Mouse (Mus musculus) kidney, postnatal 0 days (tissue): ENCODE results near the gene Adgrf3. TPM values are rescaled to one million over a fixed set of nuclear protein-coding genes. Genes with fewer than 3 reads are reported as not detected.
A peak's percentile ranks its signal among the peaks of the same experiment; 100 is the strongest.

Experiments used
- ATAC-seq: fragments of 200-750 bp; cut with Nextera tagmentation; replicated peaks from 2 replicates; pipeline ENCODE4 v1.8.0; 2017; ENCODE audit warnings: low read depth, moderate number of reproducible peaks, moderate TSS enrichment, moderate library complexity; ENCODE audit not compliant: low FRiP score
- DNase-seq: peaks from one replicate; pipeline ENCODE4 v3.0.0-alpha.2; 2016; ENCODE audit warnings: low spot score
- H3K27ac ChIP-seq: fragments of 300-500 bp; sonication (generic); 2 replicates; pipeline ENCODE4 v1.5.1; 2014; ENCODE audit warnings: mild to moderate bottlenecking
- H3K27me3 ChIP-seq: fragments of 300-500 bp; sonication (generic); 2 replicates; pipeline ENCODE4 v1.6.1; 2014; ENCODE audit warnings: low read length, mixed read lengths; ENCODE audit not compliant: insufficient read depth
- H3K36me3 ChIP-seq: fragments of 300-500 bp; sonication (generic); 2 replicates; pipeline ENCODE4 v1.6.1; 2014; ENCODE audit warnings: low read length, mixed read lengths; ENCODE audit not compliant: insufficient read depth
- H3K4me1 ChIP-seq: fragments of 300-500 bp; sonication (generic); replicated peaks from 2 replicates; pipeline ENCODE4 v1.6.1; 2014; ENCODE audit warnings: antibody characterized with exemption, low read length, mixed read lengths; ENCODE audit not compliant: insufficient read depth
- H3K4me2 ChIP-seq: fragments of 300-500 bp; sonication (generic); 2 replicates; pipeline ENCODE4 v1.6.1; 2014; ENCODE audit warnings: mild to moderate bottlenecking, low read length, moderate library complexity, mixed read lengths
- H3K4me3 ChIP-seq: fragments of 300-500 bp; sonication (generic); replicated peaks from 2 replicates; pipeline ENCODE4 v1.5.1; 2014; ENCODE audit warnings: low read depth, low read length
- H3K9ac ChIP-seq: fragments of 300-500 bp; sonication (generic); 2 replicates; pipeline ENCODE4 v1.6.1; 2014; ENCODE audit warnings: low read depth, low read length
- H3K9me3 ChIP-seq: fragments of 300-500 bp; sonication (generic); replicated peaks from 2 replicates; pipeline ENCODE4 v1.6.1; 2016; ENCODE audit warnings: low read length, inconsistent platforms, mixed read lengths
- CTCF ChIP-seq: IDR thresholded peaks from 2 replicates; pipeline ENCODE4 v1.5.1; 2016; ENCODE audit warnings: antibody characterized with exemption, low read depth, mild to moderate bottlenecking, moderate library complexity
- WGBS: fragments of 180-500 bp; shearing (Covaris S2); extraction: QIAGEN DNeasy Blood & Tissue Kit; methylation state at CpG from one replicate; pipeline ENCODE4 v1.1.7; 2014; 5-methylcytosine and 5-hydroxymethylcytosine counted together
- polyA plus RNA-seq: library from polyadenylated mRNA; unstranded; fragments of >200 nt; fragmentation: Nextera tagmentation; extraction: Ambion mirVana; gene quantifications from 2 replicates; pipeline ENCODE4 v1.2.1, GENCODE M21; 2015

The Adgrf3 gene
- polyA plus RNA-seq, 1 experiment from 2014 or later = 0.04 TPM

DNA sequence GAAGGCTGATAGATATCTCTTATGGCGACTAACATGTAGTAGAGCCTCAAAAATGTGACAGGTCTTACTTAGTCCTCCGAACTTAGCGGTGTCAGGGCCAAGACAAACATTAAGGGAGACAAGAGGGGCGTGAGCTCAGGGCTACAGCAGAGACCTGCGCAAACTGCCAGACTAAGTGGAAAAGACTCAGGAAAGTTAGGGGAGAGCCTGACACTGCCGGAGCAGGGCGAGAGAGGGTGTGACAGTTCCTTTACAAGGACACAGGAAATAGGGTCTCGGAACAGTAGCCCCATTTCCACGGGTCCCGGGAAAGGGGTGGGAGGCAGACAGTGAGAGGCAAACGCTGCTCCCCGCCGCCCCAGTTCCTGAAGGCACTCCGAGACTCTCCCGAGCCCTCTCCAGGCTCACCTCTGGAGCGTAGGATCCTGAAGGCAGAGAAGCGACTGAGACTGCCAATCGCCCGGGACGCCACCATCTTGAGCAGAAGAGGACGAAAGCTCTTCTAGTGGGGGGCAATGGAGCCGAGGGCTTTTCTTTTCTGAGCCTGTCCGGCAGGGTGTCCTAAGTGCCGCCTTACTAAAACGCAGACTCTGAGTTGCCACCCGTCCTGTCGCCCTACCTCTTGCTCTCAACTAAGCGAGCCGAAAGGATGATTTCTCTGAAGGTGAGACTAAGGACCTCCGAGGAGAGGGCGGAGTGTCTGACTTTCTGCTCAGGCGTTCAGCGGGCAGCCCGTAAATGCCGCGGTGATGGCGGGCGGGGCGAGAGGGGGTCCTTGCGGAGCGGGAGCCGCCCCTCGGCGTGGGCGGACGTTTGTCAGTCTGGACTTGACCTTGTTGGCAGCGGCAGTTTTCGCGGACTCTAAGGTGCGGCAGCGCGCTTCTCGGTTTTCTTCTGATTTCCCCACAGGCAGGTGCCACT is 50.8 kb downstream of the Adgrf3 start, which contains the start of the genes Hadha and Hadhb:
Gene Hadha, minus strand, starts transcription at position 689 of the 921 bp plus-strand sequence.
Gene Hadhb, plus strand, starts transcription at position 775 of the 921 bp plus-strand sequence.
- no peaks in the 10 kb centered on the region for H3K27me3 ChIP-seq
- peak within 1 kb of the TSS; percentile 81 for H3K4me2 ChIP-seq
- H3K9ac ChIP-seq = peak within 1 kb of the TSS; percentile 84
- H3K4me3 ChIP-seq = peak within 1 kb of the TSS; percentile 95
- no peaks in the 10 kb centered on the region for H3K9me3 ChIP-seq
- peak within 1 kb of the TSS; percentile 96 for H3K27ac ChIP-seq
- ATAC-seq = peak; percentile 88
- peaks cover 6% of the 10 kb centered on the region; the same call in 1 of the 2 replicates for H3K4me1 ChIP-seq
- peak; percentile 95 for DNase-seq
- under 1% methylated on average over 53 of the region's 53 CpGs for WGBS
- TF ChIP-seq CTCF = no peak
- H3K36me3 ChIP-seq = no peaks in the 10 kb centered on the region

DNA sequence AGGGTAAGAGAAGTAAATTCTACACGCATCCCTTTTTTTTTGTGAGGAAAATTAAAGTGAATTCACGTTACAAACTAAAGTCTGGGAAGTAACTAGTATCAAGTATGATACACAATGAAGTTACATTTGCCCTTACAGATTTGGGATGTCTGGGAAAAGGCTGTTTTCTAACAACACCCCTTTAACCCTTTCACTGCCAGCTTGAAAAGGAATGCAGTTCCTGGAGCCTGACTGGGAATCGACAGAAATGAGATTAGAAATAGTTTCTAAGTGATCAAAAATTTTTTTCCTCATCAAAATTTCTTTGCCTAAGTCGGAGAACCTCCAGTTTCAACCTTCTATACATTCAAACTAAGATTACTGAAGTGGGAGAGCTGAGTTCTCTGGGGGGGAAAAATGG is 51.5 kb downstream of the Adgrf3 start:
- DNase-seq = peak; percentile 59
- Histone ChIP-seq H3K9me3 (no peaks in the 10 kb centered on the region), H3K4me1 (peaks cover 6% of the 10 kb centered on the region; the same call in 1 of the 2 replicates), H3K4me3 (peak overlapping the region; percentile 95), H3K4me2 (peak overlapping the region; percentile 81), H3K27ac (peak overlapping the region; percentile 96; the same call in 1 of the 2 replicates), H3K36me3 (no peaks in the 10 kb centered on the region), H3K9ac (peak overlapping the region; percentile 84), H3K27me3 (no peaks in the 10 kb centered on the region)
- no peak for ATAC-seq
- WGBS = 20% methylated on average over 4 of the region's 4 CpGs
- no peak for TF ChIP-seq CTCF

DNA sequence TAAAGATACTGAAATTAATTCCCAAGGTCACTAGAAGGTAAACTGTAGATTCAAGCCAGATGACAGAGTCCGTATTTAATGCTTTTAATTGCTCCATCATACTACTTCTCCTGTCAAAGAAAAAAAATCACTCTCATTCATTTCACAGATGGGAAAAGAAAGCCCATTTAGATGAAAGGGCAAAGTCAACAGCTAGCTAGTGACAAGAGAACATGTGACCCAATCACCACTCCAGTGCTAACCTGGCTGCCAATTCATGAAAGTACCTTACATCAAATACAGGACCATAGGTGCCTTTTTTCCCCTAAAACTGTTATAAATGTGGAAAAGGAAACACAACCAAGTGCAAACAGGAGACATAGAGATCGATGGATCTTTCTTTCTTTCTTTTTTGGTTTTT is 52.3 kb downstream of the Adgrf3 start:
- no peak overlapping the region for H3K4me3 ChIP-seq
- no peaks in the 10 kb centered on the region for H3K36me3 ChIP-seq
- DNase-seq (no peak), ATAC-seq (no peak)
- TF ChIP-seq CTCF = no peak
- no peak overlapping the region for H3K4me2 ChIP-seq
- WGBS = 92% methylated on average over 2 of the region's 2 CpGs
- no peaks in the 10 kb centered on the region for H3K9me3 ChIP-seq
- no peaks in the 10 kb centered on the region for H3K27me3 ChIP-seq
- H3K27ac ChIP-seq = no peak overlapping the region
- H3K9ac ChIP-seq = no peak overlapping the region
- peaks cover 6% of the 10 kb centered on the region; the same call in 1 of the 2 replicates for H3K4me1 ChIP-seq

DNA sequence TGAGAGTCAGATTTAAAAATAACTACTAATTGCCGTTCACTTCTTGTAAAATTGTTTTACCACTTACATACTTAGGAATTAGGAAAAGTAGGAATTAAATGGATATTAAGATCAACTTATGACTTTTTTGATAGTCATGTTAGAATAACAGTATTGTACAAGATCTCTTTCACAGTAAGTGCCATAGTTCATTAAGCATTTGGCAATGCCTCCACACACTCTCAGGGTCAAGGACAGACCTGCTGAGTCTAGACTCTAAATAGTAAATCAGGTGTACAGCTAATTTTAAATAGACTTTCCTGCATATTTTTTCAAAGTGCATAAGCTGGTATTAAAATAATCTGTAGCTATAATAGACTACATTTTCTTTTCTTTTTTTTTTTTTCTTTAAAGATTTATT is 53.1 kb downstream of the Adgrf3 start:
- Histone ChIP-seq H3K4me1 (peaks cover 6% of the 10 kb centered on the region; the same call in 1 of the 2 replicates), H3K27ac (no peak overlapping the region), H3K36me3 (no peaks in the 10 kb centered on the region), H3K4me3 (no peak overlapping the region), H3K27me3 (no peaks in the 10 kb centered on the region), H3K4me2 (no peak overlapping the region), H3K9ac (no peak overlapping the region), H3K9me3 (no peaks in the 10 kb centered on the region)
- 69% methylated on average over 1 of the region's 1 CpGs for WGBS
- DNase-seq (no peak), ATAC-seq (no peak)
- TF ChIP-seq CTCF = no peak

DNA sequence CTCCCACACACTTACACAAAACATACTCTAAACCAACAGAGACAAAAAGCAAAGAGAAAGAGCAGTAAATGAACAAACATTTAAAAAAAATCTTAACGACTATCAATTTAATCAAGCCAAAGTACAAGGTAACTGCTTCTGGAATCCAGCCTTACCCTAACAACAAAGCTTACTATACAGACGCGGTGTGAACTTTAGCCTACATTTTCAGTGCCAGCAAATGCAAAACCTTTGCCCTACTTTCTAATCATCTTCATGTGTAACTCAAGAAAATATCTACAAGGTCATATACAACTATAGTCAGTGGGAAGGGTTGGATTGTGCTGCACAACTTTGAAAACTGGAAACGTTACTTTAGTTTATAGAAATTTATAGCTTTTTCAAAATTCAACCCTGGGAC is 53.5 kb downstream of the Adgrf3 start:
- 0 out of 2 replicates have a peak, but pooled peaks cover under 1% of the 10 kb centered on the region for H3K36me3 ChIP-seq
- no peak for TF ChIP-seq CTCF
- peak overlapping the region; percentile 10; the same call in 1 of the 2 replicates for H3K27ac ChIP-seq
- 64% methylated on average over 4 of the region's 4 CpGs for WGBS
- DNase-seq (peak; percentile 10), ATAC-seq (no peak)
- H3K4me1 ChIP-seq = peaks cover 6% of the 10 kb centered on the region; the same call in 1 of the 2 replicates
- no peaks in the 10 kb centered on the region for H3K27me3 ChIP-seq
- H3K4me2 ChIP-seq = 0 out of 2 replicates have a peak overlapping the region, but pooled peaks have one; percentile 4
- H3K4me3 ChIP-seq = no peak overlapping the region
- H3K9ac ChIP-seq = no peak overlapping the region
- no peaks in the 10 kb centered on the region for H3K9me3 ChIP-seq

DNA sequence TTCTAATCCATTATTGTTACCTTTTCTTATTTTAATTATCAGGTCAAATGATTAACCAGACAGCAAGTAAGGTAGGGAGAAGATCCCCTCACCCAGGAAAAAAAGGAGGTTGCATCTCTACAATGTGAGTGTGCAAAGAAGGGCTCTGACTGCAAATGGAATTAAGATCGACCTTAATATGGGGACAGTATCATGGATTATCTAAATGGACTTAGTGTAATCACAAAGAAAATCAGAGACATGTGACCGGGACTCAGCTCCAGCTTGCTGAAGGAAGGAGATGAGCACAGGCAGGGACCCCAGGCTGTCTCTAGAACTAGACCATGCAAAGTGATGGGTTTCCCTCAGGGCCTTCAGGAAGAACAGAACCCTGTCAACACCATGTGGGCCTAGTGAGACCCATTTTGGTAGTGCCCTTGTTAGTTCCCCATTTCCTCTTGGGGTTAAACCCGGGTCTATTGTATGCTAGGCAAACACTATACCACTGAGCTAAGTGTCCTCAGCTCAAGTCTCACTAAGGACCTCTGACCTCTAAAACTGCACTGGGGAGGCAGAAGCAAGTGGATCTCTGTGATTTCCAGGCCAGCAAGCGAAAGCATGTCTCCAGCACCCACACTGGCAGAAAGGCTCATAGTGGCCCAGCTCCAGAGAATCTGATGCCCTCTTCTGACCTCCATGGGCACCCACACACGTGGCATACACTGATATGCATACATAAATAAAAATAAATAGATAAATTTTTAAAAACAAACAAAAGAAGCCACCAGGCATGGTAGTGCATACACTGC is 57.2 kb downstream of the Adgrf3 start:
- no peaks in the 10 kb centered on the region for H3K4me1 ChIP-seq
- no peak overlapping the region for H3K4me3 ChIP-seq
- peaks cover 22% of the 10 kb centered on the region; the same call in 1 of the 2 replicates for H3K36me3 ChIP-seq
- ATAC-seq = no peak
- H3K9me3 ChIP-seq = no peaks in the 10 kb centered on the region
- TF ChIP-seq CTCF = no peak
- DNase-seq = no peak
- no peak overlapping the region for H3K4me2 ChIP-seq
- 88% methylated on average over 5 of the region's 5 CpGs for WGBS
- no peaks in the 10 kb centered on the region for H3K27me3 ChIP-seq
- no peak overlapping the region for H3K27ac ChIP-seq
- H3K9ac ChIP-seq = no peak overlapping the region
